Mouse (Mus musculus): Measurements from ENCODE around the gene Mcf2. TPM values are rescaled to one million over a fixed set of nuclear protein-coding genes. Genes with fewer than 3 reads are reported as not detected.

The Mcf2 gene
- polyA plus RNA-seq, 1 experiment from 2014 or later: 0.02 TPM

DNA sequence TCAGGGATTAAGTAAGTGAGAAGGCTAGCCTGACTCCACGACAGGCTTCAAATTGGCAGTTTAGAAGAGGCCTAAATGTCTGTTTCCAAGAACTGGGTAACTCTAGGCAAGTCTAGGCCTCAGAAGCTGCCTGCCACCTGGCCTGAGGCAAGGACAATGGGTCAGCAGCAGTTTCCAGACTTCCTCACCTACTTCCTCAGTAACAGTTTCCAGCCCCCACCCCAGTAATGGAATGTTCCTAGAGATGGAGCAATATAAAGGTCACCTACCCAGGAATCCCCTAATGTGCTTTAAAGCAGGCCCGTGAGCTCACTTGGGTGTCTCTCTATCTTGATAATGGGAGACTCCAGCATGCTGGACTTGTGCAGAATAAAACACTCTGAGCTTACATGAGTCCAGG, 10.1 kb downstream of the Mcf2 start:
- ATAC-seq (ENCODE audit: low FRiP score, low TSS enrichment) (no peak), DNase-seq (ENCODE audit: low spot score) (no peak)
- Histone ChIP-seq H3K27me3 (ENCODE audit: control insufficient read depth, insufficient read depth, low read length) (no peaks in the 10 kb centered on the region), H3K9ac (ENCODE audit: low read length) (no peak overlapping the region), H3K4me1 (replicated peaks; ENCODE audit: control insufficient read depth, insufficient read depth) (no peaks in the 10 kb centered on the region), H3K27ac (replicated peaks) (no peak overlapping the region), H3K36me3 (ENCODE audit: control insufficient read depth, insufficient read depth, low read length) (no peaks in the 10 kb centered on the region), H3K9me3 (ENCODE audit: control insufficient read depth, low read length) (no peaks in the 10 kb centered on the region), H3K4me3 (ENCODE audit: low read depth, low read length) (no peak overlapping the region), H3K4me2 (replicated peaks; ENCODE audit: low read depth) (no peak overlapping the region)
- 69% methylated on average over 2 of the region's 2 CpGs for WGBS
- TF ChIP-seq CTCF (IDR thresholded peaks at IDR 0.05; ENCODE audit: low read depth) (no peak), EP300 (optimal IDR thresholded peaks at IDR 0.05) (no peak)

GRCm38 (mm10) chrX:60147268-60147974, 31.5 kb downstream of the Mcf2 start:
- ATAC-seq (ENCODE audit: low FRiP score, low TSS enrichment): no peak
- H3K4me2 ChIP-seq (replicated peaks; ENCODE audit: low read depth): peak overlapping the region; percentile 20; the same call in 1 of the 2 replicates
- H3K4me3 ChIP-seq (ENCODE audit: low read depth, low read length): no peak overlapping the region
- no peak overlapping the region for H3K9ac ChIP-seq (ENCODE audit: low read length)
- no peak for DNase-seq (ENCODE audit: low spot score)
- H3K36me3 ChIP-seq (ENCODE audit: control insufficient read depth, insufficient read depth, low read length): no peaks in the 10 kb centered on the region
- no peaks in the 10 kb centered on the region for H3K9me3 ChIP-seq (ENCODE audit: control insufficient read depth, low read length)
- TF ChIP-seq CTCF (IDR thresholded peaks at IDR 0.05; ENCODE audit: low read depth) (no peak), EP300 (optimal IDR thresholded peaks at IDR 0.05) (no peak)
- H3K27ac ChIP-seq (replicated peaks): no peak overlapping the region
- no peaks in the 10 kb centered on the region for H3K4me1 ChIP-seq (replicated peaks; ENCODE audit: control insufficient read depth, insufficient read depth)
- H3K27me3 ChIP-seq (ENCODE audit: control insufficient read depth, insufficient read depth, low read length): no peaks in the 10 kb centered on the region
- WGBS: 16% methylated on average over 13 of the region's 13 CpGs

- Histone ChIP-seq H3K9me3 (ENCODE audit: control insufficient read depth, low read length) (no peaks in the 10 kb centered on the region), H3K4me2 (replicated peaks; ENCODE audit: low read depth) (no peak overlapping the region), H3K9ac (ENCODE audit: low read length) (no peak overlapping the region), H3K4me1 (replicated peaks; ENCODE audit: control insufficient read depth, insufficient read depth) (no peaks in the 10 kb centered on the region), H3K27ac (replicated peaks) (no peak overlapping the region), H3K27me3 (ENCODE audit: control insufficient read depth, insufficient read depth, low read length) (no peaks in the 10 kb centered on the region), H3K36me3 (ENCODE audit: control insufficient read depth, insufficient read depth, low read length) (no peaks in the 10 kb centered on the region), H3K4me3 (ENCODE audit: low read depth, low read length) (no peak overlapping the region)
- TF ChIP-seq EP300 (optimal IDR thresholded peaks at IDR 0.05): no peak
- TF ChIP-seq CTCF (IDR thresholded peaks at IDR 0.05; ENCODE audit: low read depth): no peak
- 81% methylated on average over 1 of the region's 1 CpGs for WGBS
- ATAC-seq (ENCODE audit: low FRiP score, low TSS enrichment): no peak
- no peak for DNase-seq (ENCODE audit: low spot score)
These were observed 103.5 kb downstream of the Mcf2 start for GRCm38 (mm10) chrX:60075359-60075758.

- no peaks in the 10 kb centered on the region for H3K36me3 ChIP-seq (ENCODE audit: control insufficient read depth, insufficient read depth, low read length)
- no peaks in the 10 kb centered on the region for H3K27me3 ChIP-seq (ENCODE audit: control insufficient read depth, insufficient read depth, low read length)
- TF ChIP-seq CTCF (IDR thresholded peaks at IDR 0.05; ENCODE audit: low read depth) (no peak), EP300 (optimal IDR thresholded peaks at IDR 0.05) (no peak)
- 40% methylated on average over 9 of the region's 9 CpGs for whole genome bisulfite sequencing
- DNase-seq (ENCODE audit: low spot score) (peak; percentile 12), ATAC-seq (ENCODE audit: low FRiP score, low TSS enrichment) (no peak)
- H3K9me3 ChIP-seq (ENCODE audit: control insufficient read depth, low read length): no peaks in the 10 kb centered on the region
- H3K4me1 ChIP-seq (replicated peaks; ENCODE audit: control insufficient read depth, insufficient read depth): no peaks in the 10 kb centered on the region
- no peak overlapping the region for H3K4me3 ChIP-seq (ENCODE audit: low read depth, low read length)
- H3K27ac ChIP-seq (replicated peaks): no peak overlapping the region
- H3K4me2 ChIP-seq (replicated peaks; ENCODE audit: low read depth): no peak overlapping the region
- H3K9ac ChIP-seq (ENCODE audit: low read length): no peak overlapping the region
These were observed 123.7 kb downstream of the Mcf2 start for GRCm38 (mm10) chrX:60055185-60055584.

- ATAC-seq (ENCODE audit: low FRiP score, low TSS enrichment) (no peak), DNase-seq (ENCODE audit: low spot score) (no peak)
- no peak overlapping the region for H3K27ac ChIP-seq (replicated peaks)
- H3K27me3 ChIP-seq (ENCODE audit: control insufficient read depth, insufficient read depth, low read length): no peaks in the 10 kb centered on the region
- H3K9ac ChIP-seq (ENCODE audit: low read length): no peak overlapping the region
- no peaks in the 10 kb centered on the region for H3K4me1 ChIP-seq (replicated peaks; ENCODE audit: control insufficient read depth, insufficient read depth)
- H3K4me3 ChIP-seq (ENCODE audit: low read depth, low read length): no peak overlapping the region
- TF ChIP-seq EP300 (optimal IDR thresholded peaks at IDR 0.05): no peak
- no peak for TF ChIP-seq CTCF (IDR thresholded peaks at IDR 0.05; ENCODE audit: low read depth)
- no peak overlapping the region for H3K4me2 ChIP-seq (replicated peaks; ENCODE audit: low read depth)
- 92% methylated on average over 1 of the region's 1 CpGs for WGBS
- H3K9me3 ChIP-seq (ENCODE audit: control insufficient read depth, low read length): no peaks in the 10 kb centered on the region
- no peaks in the 10 kb centered on the region for H3K36me3 ChIP-seq (ENCODE audit: control insufficient read depth, insufficient read depth, low read length)
These were observed 124.1 kb downstream of the Mcf2 start for GRCm38 (mm10) chrX:60054745-60055144.

GRCm38 (mm10) chrX:60026654-60027053, 152.2 kb downstream of the Mcf2 start:
- 12% methylated on average over 3 of the region's 3 CpGs for WGBS
- Histone ChIP-seq H3K9ac (ENCODE audit: low read length) (no peak overlapping the region), H3K36me3 (ENCODE audit: control insufficient read depth, insufficient read depth, low read length) (no peaks in the 10 kb centered on the region), H3K9me3 (ENCODE audit: control insufficient read depth, low read length) (no peaks in the 10 kb centered on the region), H3K4me3 (ENCODE audit: low read depth, low read length) (no peak overlapping the region), H3K4me1 (replicated peaks; ENCODE audit: control insufficient read depth, insufficient read depth) (no peaks in the 10 kb centered on the region), H3K4me2 (replicated peaks; ENCODE audit: low read depth) (no peak overlapping the region), H3K27ac (replicated peaks) (no peak overlapping the region), H3K27me3 (ENCODE audit: control insufficient read depth, insufficient read depth, low read length) (no peaks in the 10 kb centered on the region)
- ATAC-seq (ENCODE audit: low FRiP score, low TSS enrichment) (no peak), DNase-seq (ENCODE audit: low spot score) (peak; percentile 14)
- TF ChIP-seq CTCF (IDR thresholded peaks at IDR 0.05; ENCODE audit: low read depth) (peak; percentile 60), EP300 (optimal IDR thresholded peaks at IDR 0.05) (no peak)
